Mouse (Mus musculus) bone marrow, adult 2 months (tissue): ENCODE measurements around the gene Rad51b.

Experiments
- CTCF ChIP-seq: fragments of 200-500 bp; IDR thresholded peaks from 2 replicates; pipeline ENCODE4 v1.5.1; 2011; ENCODE audit warnings: low read length, control low read depth; ENCODE audit not compliant: control insufficient read depth, insufficient read depth
- POLR2A ChIP-seq: fragments of 200-500 bp; IDR thresholded peaks from 2 replicates; pipeline ENCODE4 v1.6.1; 2011; ENCODE audit warnings: low read depth, mild to moderate bottlenecking, control low read depth, low read length, borderline replicate concordance; ENCODE audit not compliant: control insufficient read depth

GRCm38 (mm10) chr12:79633458-79634106, 336.5 kb downstream of the Rad51b start:
- TF ChIP-seq CTCF = no peak
- TF ChIP-seq POLR2A = no peak
